Mouse (Mus musculus) kidney, embryonic 14.5 days (tissue): ENCODE results near the gene Pdcd7. TPM values are rescaled to one million over a fixed set of nuclear protein-coding genes. Genes with fewer than 3 reads are reported as not detected.

ENCODE experiments used
- ATAC-seq: fragments of 200-750 bp; cut with Nextera tagmentation; 2 replicates; pipeline ENCODE4 v1.8.0; 2017; ENCODE audit warnings: moderate number of reproducible peaks, mild to moderate bottlenecking, moderate TSS enrichment, moderate library complexity; ENCODE audit not compliant: low FRiP score, low TSS enrichment
- H3K27ac ChIP-seq: fragments of 300-500 bp; sonication (generic); 2 replicates; pipeline ENCODE4 v1.5.1; 2014; ENCODE audit warnings: low read depth, mild to moderate bottlenecking, low read length, moderate library complexity, mixed read lengths
- H3K27me3 ChIP-seq: fragments of 300-500 bp; sonication (generic); 2 replicates; pipeline ENCODE4 v1.6.1; 2014; ENCODE audit warnings: mild to moderate bottlenecking, low read length; ENCODE audit not compliant: control insufficient read depth, insufficient read depth
- H3K36me3 ChIP-seq: fragments of 300-500 bp; sonication (generic); 2 replicates; pipeline ENCODE4 v1.6.1; 2014; ENCODE audit warnings: low read length, mixed read lengths; ENCODE audit not compliant: control insufficient read depth, insufficient read depth
- H3K4me1 ChIP-seq: fragments of 300-500 bp; sonication (generic); 2 replicates; pipeline ENCODE4 v1.6.1; 2014; ENCODE audit warnings: low read length, mixed read lengths; ENCODE audit not compliant: control insufficient read depth, insufficient read depth
- H3K4me2 ChIP-seq: fragments of 300-500 bp; sonication (generic); replicated peaks from 2 replicates; pipeline ENCODE4 v1.6.1; 2014; ENCODE audit warnings: low read depth, mild to moderate bottlenecking, low read length
- H3K4me3 ChIP-seq: fragments of 300-500 bp; sonication (generic); 2 replicates; pipeline ENCODE4 v1.5.1; 2014; ENCODE audit warnings: mild to moderate bottlenecking, low read length
- H3K9ac ChIP-seq: fragments of 300-500 bp; sonication (generic); 2 replicates; pipeline ENCODE4 v1.6.1; 2014; ENCODE audit warnings: low read depth, mild to moderate bottlenecking, low read length, moderate library complexity
- H3K9me3 ChIP-seq: fragments of 300-500 bp; sonication (generic); 2 replicates; pipeline ENCODE4 v1.6.1; 2016; ENCODE audit warnings: low read length; ENCODE audit not compliant: control insufficient read depth
- WGBS: fragments of 180-500 bp; shearing (Covaris S2); extraction: QIAGEN DNeasy Blood & Tissue Kit; methylation state at CpG from one replicate; pipeline ENCODE4 v1.1.7; 2014; 5-methylcytosine and 5-hydroxymethylcytosine counted together
- polyA plus RNA-seq: library from polyadenylated mRNA; unstranded; fragments of >200 nt; fragmentation: Nextera tagmentation; extraction: Ambion mirVana; gene quantifications from 2 replicates; pipeline ENCODE4 v1.2.1, GENCODE M21; 2014

The Pdcd7 gene
- polyA plus RNA-seq, 1 experiment from 2014 or later, result 15.2 TPM

GRCm38 (mm10) chr9:65365721-65366120 lies 19.8 kb downstream of the Pdcd7 start:
- H3K4me2 ChIP-seq, result no peak overlapping the region
- no peak overlapping the region for H3K4me3 ChIP-seq
- no peaks in the 10 kb centered on the region for H3K27me3 ChIP-seq
- no peak overlapping the region for H3K9ac ChIP-seq
- WGBS, result 87% methylated on average over 7 of the region's 7 CpGs
- peaks cover 19% of the 10 kb centered on the region; the same call in 1 of the 2 replicates for H3K36me3 ChIP-seq
- ATAC-seq, result no peak
- H3K4me1 ChIP-seq, result 0 out of 2 replicates have a peak, but pooled peaks cover 4% of the 10 kb centered on the region
- no peak overlapping the region for H3K27ac ChIP-seq
- H3K9me3 ChIP-seq, result no peaks in the 10 kb centered on the region

DNA sequence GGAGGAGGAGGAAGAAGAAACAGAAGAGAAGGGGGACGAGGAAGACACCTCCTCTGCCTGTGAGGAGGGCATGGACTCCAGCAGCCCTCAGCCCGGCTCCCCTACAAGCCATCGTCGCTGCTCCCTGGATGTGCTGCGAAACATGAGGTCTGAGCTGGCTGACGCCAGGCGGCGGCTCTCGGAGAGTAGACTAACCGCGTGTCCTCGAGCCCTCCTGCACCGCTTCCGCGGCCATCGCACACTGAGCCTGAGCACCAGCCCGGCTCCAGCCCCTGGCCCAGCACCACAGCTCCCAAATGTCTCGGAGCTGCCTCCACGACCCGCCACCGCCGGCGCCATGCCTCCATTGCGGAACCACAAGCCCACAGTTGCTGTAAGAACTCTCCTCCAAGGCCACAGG lies 25.9 kb downstream of the Pdcd7 start:
- no peaks in the 10 kb centered on the region for H3K36me3 ChIP-seq
- ATAC-seq, result no peak
- H3K9me3 ChIP-seq, result no peaks in the 10 kb centered on the region
- no peak overlapping the region for H3K9ac ChIP-seq
- H3K4me2 ChIP-seq, result no peak overlapping the region
- no peaks in the 10 kb centered on the region for H3K27me3 ChIP-seq
- no peak overlapping the region for H3K27ac ChIP-seq
- no peaks in the 10 kb centered on the region for H3K4me1 ChIP-seq
- no peak overlapping the region for H3K4me3 ChIP-seq
- 82% methylated on average over 24 of the region's 24 CpGs for WGBS

GRCm38 (mm10) chr9:65372449-65372848 lies 26.5 kb downstream of the Pdcd7 start:
- H3K27ac ChIP-seq, result no peak overlapping the region
- WGBS, result 74% methylated on average over 4 of the region's 4 CpGs
- no peaks in the 10 kb centered on the region for H3K36me3 ChIP-seq
- no peak overlapping the region for H3K4me2 ChIP-seq
- no peaks in the 10 kb centered on the region for H3K9me3 ChIP-seq
- no peak overlapping the region for H3K9ac ChIP-seq
- ATAC-seq, result no peak
- no peaks in the 10 kb centered on the region for H3K27me3 ChIP-seq
- H3K4me3 ChIP-seq, result no peak overlapping the region
- H3K4me1 ChIP-seq, result no peaks in the 10 kb centered on the region

GRCm38 (mm10) chr9:65374468-65375162 lies 28.7 kb downstream of the Pdcd7 start:
- no peaks in the 10 kb centered on the region for H3K4me1 ChIP-seq
- ATAC-seq, result no peak
- H3K9ac ChIP-seq, result no peak overlapping the region
- H3K4me2 ChIP-seq, result no peak overlapping the region
- no peaks in the 10 kb centered on the region for H3K9me3 ChIP-seq
- no peaks in the 10 kb centered on the region for H3K27me3 ChIP-seq
- no peaks in the 10 kb centered on the region for H3K36me3 ChIP-seq
- 80% methylated on average over 5 of the region's 5 CpGs for WGBS
- no peak overlapping the region for H3K4me3 ChIP-seq
- no peak overlapping the region for H3K27ac ChIP-seq

- no peak for ATAC-seq
- Histone ChIP-seq H3K9me3 (no peaks in the 10 kb centered on the region), H3K4me3 (no peak overlapping the region), H3K4me1 (no peaks in the 10 kb centered on the region), H3K27ac (no peak overlapping the region), H3K9ac (no peak overlapping the region), H3K27me3 (no peaks in the 10 kb centered on the region), H3K36me3 (no peaks in the 10 kb centered on the region), H3K4me2 (no peak overlapping the region)
- 85% methylated on average over 9 of the region's 9 CpGs for WGBS
Measured at GRCm38 (mm10) chr9:65375163-65375934, 29.4 kb downstream of the Pdcd7 start.

- no peaks in the 10 kb centered on the region for H3K36me3 ChIP-seq
- no peak overlapping the region for H3K4me2 ChIP-seq
- H3K27ac ChIP-seq, result no peak overlapping the region
- H3K4me3 ChIP-seq, result no peak overlapping the region
- H3K9me3 ChIP-seq, result no peaks in the 10 kb centered on the region
- no peak for ATAC-seq
- H3K9ac ChIP-seq, result no peak overlapping the region
- no peaks in the 10 kb centered on the region for H3K27me3 ChIP-seq
- 74% methylated on average over 4 of the region's 4 CpGs for WGBS
- H3K4me1 ChIP-seq, result 0 out of 2 replicates have a peak, but pooled peaks cover 7% of the 10 kb centered on the region
Measured at GRCm38 (mm10) chr9:65381017-65381590, 35.2 kb downstream of the Pdcd7 start.

- Histone ChIP-seq H3K27me3 (no peaks in the 10 kb centered on the region), H3K9me3 (no peaks in the 10 kb centered on the region), H3K4me2 (no peak overlapping the region), H3K9ac (no peak overlapping the region), H3K4me3 (no peak overlapping the region), H3K4me1 (peaks cover 13% of the 10 kb centered on the region; the same call in 1 of the 2 replicates), H3K36me3 (no peaks in the 10 kb centered on the region), H3K27ac (no peak overlapping the region)
- 71% methylated on average over 6 of the region's 6 CpGs for WGBS
- ATAC-seq, result no peak
Measured at GRCm38 (mm10) chr9:65382031-65382750, 36.3 kb downstream of the Pdcd7 start.

GRCm38 (mm10) chr9:65382751-65383097 lies 36.8 kb downstream of the Pdcd7 start:
- ATAC-seq, result no peak
- Histone ChIP-seq H3K4me1 (peaks cover 14% of the 10 kb centered on the region; the same call in 1 of the 2 replicates), H3K36me3 (no peaks in the 10 kb centered on the region), H3K9me3 (no peaks in the 10 kb centered on the region), H3K4me2 (no peak overlapping the region), H3K27ac (no peak overlapping the region), H3K4me3 (no peak overlapping the region), H3K27me3 (no peaks in the 10 kb centered on the region), H3K9ac (no peak overlapping the region)
- 58% methylated on average over 3 of the region's 3 CpGs for WGBS
